Mouse (Mus musculus) kidney, adult 2 months (tissue): ENCODE measurements around the gene Colgalt1.

ENCODE experiments used
- CTCF ChIP-seq: fragments of 200-500 bp; conservative IDR thresholded peaks from 2 replicates; pipeline ENCODE4 v1.5.1; 2011; ENCODE audit warnings: low read depth, mild to moderate bottlenecking, control low read depth, low read length, moderate library complexity, mixed read lengths; ENCODE audit not compliant: insufficient read depth, insufficient read length
- POLR2A ChIP-seq: fragments of 200-500 bp; IDR thresholded peaks from one replicate; pipeline ENCODE4 v1.6.1; 2011; ENCODE audit warnings: low read depth, low read length, control low read depth

DNA sequence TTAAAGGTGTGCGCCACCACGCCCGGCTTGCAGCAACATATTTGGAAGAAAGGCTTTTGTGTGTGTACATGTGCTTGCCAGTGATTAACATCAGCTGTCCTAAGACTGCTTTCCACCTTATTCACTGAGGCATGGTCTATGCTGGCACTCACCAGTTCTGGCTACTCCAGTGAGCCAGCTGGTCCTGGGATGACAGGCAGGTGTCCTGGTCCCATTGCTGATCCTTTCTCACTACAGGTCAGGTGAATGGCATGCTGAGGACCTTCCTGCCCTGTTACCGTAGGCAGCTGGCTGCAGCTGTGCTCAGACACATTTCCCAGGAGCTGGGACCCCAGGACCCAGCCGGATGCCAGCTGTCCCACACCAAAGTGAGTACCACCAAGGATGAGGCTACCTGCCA, 12.0 kb upstream of the Colgalt1 start:
- no peak for TF ChIP-seq CTCF
- no peak for TF ChIP-seq POLR2A
